Mouse (Mus musculus) embryonic facial prominence, embryonic 14.5 days (tissue): ENCODE measurements around the gene Trim7. TPM values are rescaled to one million over a fixed set of nuclear protein-coding genes. Genes with fewer than 3 reads are reported as not detected.
A peak's percentile ranks its signal among the peaks of the same experiment; 100 is the strongest.

Source experiments
- ATAC-seq: fragments of 200-750 bp; cut with Nextera tagmentation; 2 replicates; pipeline ENCODE4 v1.8.0; 2017; ENCODE audit warnings: low read depth, moderate number of reproducible peaks, moderate TSS enrichment
- DNase-seq: peaks from one replicate; pipeline ENCODE4 v3.0.0-alpha.2; 2015; ENCODE audit warnings: low spot score
- H3K27ac ChIP-seq: fragments of 300-500 bp; sonication (generic); replicated peaks from 2 replicates; pipeline ENCODE4 v1.5.1; 2014; ENCODE audit warnings: low read depth, mild to moderate bottlenecking, low read length, moderate library complexity
- H3K27me3 ChIP-seq: fragments of 300-500 bp; sonication (generic); replicated peaks from 2 replicates; pipeline ENCODE4 v1.6.1; 2014; ENCODE audit warnings: low read length; ENCODE audit not compliant: control insufficient read depth, insufficient read depth
- H3K36me3 ChIP-seq: fragments of 300-500 bp; sonication (generic); 2 replicates; pipeline ENCODE4 v1.6.1; 2014; ENCODE audit warnings: low read length, mixed read lengths; ENCODE audit not compliant: control insufficient read depth, insufficient read depth
- H3K4me1 ChIP-seq: fragments of 300-500 bp; sonication (generic); 2 replicates; pipeline ENCODE4 v1.6.1; 2014; ENCODE audit warnings: antibody characterized with exemption, low read length; ENCODE audit not compliant: control insufficient read depth, insufficient read depth
- H3K4me2 ChIP-seq: fragments of 300-500 bp; sonication (generic); 2 replicates; pipeline ENCODE4 v1.6.1; 2014; ENCODE audit warnings: low read depth, mild to moderate bottlenecking, low read length, moderate library complexity, mixed read lengths
- H3K4me3 ChIP-seq: fragments of 300-500 bp; sonication (generic); 2 replicates; pipeline ENCODE4 v1.5.1; 2014; ENCODE audit warnings: low read depth, mild to moderate bottlenecking, low read length
- H3K9ac ChIP-seq: fragments of 300-500 bp; sonication (generic); 2 replicates; pipeline ENCODE4 v1.6.1; 2014; ENCODE audit warnings: low read depth, mild to moderate bottlenecking, low read length, moderate library complexity, mixed read lengths
- H3K9me3 ChIP-seq: fragments of 300-500 bp; sonication (generic); 2 replicates; pipeline ENCODE4 v1.6.1; 2016; ENCODE audit warnings: low read length; ENCODE audit not compliant: control insufficient read depth
- WGBS: fragments of 180-500 bp; shearing (Covaris S2); extraction: QIAGEN DNeasy Blood & Tissue Kit; methylation state at CpG from one replicate; pipeline ENCODE4 v1.1.7; 2014; 5-methylcytosine and 5-hydroxymethylcytosine counted together
- polyA plus RNA-seq: library from polyadenylated mRNA; unstranded; fragments of >200 nt; fragmentation: Nextera tagmentation; extraction: Ambion mirVana; gene quantifications from 2 replicates; pipeline ENCODE4 v1.2.1, GENCODE M21; 2014

Trim7 gene
- polyA plus RNA-seq, 1 experiment from 2014 or later = 1.3 TPM

DNA sequence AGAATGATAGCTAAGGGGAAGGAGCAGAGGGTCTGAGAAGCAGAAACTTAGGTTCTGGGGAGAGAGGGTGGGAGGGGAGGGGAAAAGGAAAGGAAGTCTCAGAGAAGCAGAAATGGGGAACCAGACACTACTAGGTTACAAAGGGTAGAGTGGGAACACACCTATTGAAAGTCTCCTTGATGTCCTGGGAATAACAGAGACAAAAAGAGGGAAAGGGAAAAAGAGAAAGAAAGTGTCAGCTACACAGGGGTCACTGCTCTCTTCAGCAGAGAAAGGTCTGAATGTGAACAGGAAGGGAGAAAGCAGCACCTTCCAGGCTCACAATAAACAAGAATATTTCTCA, 17.7 kb upstream of the Trim7 start:
- Histone ChIP-seq H3K4me3 (no peak overlapping the region), H3K36me3 (peaks cover 83% of the 10 kb centered on the region), H3K4me1 (no peaks in the 10 kb centered on the region), H3K27me3 (no peaks in the 10 kb centered on the region), H3K9ac (no peak overlapping the region), H3K27ac (no peak overlapping the region), H3K4me2 (no peak overlapping the region), H3K9me3 (no peaks in the 10 kb centered on the region)
- ATAC-seq (no peak), DNase-seq (no peak)

DNA sequence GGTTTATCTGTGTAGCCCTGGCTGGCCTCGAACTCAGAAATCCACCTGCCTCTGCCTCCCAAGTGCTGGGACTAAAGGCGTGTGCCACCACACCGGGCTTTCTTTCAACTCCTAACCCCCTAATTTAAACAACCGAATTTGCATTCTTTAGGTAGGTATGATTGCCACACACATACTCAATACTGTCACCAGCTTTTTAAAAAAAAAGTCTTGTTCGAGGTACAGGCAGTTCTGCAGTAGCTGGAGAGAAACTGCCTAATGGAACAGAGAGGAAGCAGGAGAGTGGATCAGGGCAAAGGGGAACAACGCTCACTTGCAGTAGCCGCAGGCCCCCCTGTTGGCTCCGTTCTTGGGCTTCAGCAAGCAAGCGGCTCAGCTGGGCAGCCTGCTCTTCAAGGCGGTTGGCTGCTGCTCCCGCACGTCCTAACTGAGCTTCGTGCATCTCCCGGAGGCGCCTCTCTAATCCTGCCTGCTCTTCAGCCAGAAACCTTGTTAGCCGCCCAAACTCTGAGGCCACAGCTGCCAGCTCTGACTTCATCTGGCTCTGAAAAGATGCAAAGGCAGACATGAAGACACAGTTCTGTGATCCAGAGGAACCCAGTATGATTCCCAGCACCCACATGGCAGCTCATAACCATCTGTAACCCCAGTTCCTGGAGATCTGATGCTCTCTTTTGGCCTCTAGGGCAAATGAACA, 17.1 kb upstream of the Trim7 start:
- ATAC-seq (no peak), DNase-seq (no peak)
- Histone ChIP-seq H3K4me1 (no peaks in the 10 kb centered on the region), H3K27ac (no peak overlapping the region), H3K36me3 (peaks cover 77% of the 10 kb centered on the region), H3K9ac (no peak overlapping the region), H3K9me3 (no peaks in the 10 kb centered on the region), H3K27me3 (no peaks in the 10 kb centered on the region), H3K4me2 (no peak overlapping the region), H3K4me3 (no peak overlapping the region)
- 66% methylated on average over 16 of the region's 16 CpGs for WGBS

DNA sequence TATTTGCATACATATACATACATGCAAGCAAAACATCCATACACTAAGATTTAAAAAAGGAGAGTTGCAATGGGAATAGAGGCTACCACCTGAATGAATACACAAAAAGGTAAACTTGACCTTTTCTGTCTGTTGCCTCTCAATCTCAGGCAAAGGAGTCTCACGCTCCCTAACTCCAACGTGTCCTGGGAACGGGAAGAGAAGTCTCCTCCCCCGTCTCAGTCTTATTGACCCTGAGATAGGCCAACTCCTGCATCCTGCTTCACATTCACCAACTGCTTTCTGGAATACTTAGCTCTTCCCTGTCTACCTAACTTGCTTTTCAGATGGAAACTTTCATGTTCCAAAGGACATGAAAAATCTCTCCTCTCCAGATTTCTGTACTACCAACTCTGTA, 16.5 kb upstream of the Trim7 start:
- no peaks in the 10 kb centered on the region for H3K4me1 ChIP-seq
- 72% methylated on average over 4 of the region's 4 CpGs for WGBS
- no peak overlapping the region for H3K9ac ChIP-seq
- no peaks in the 10 kb centered on the region for H3K9me3 ChIP-seq
- no peaks in the 10 kb centered on the region for H3K27me3 ChIP-seq
- H3K27ac ChIP-seq = no peak overlapping the region
- no peak overlapping the region for H3K4me2 ChIP-seq
- H3K4me3 ChIP-seq = no peak overlapping the region
- DNase-seq (no peak), ATAC-seq (no peak)
- H3K36me3 ChIP-seq = peaks cover 71% of the 10 kb centered on the region

DNA sequence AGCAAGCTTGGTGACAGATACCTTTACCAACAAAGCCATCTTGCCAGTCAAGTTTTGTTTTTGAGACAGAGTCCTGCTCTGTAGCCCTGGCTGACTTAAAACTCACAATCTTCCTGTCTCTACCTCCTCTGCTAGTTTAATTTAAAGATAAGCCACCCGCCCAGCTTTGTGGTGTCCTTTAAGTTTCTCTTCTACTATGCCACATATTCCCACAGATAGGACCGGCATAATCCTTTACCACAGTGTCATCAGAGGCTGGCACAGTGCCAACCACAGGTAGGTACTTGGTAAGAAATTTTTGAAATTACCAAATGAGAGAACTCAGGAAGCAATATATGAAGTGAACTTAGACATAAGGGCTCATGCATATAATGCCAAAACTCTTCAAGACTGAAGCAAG, 15.8 kb upstream of the Trim7 start:
- no peak overlapping the region for H3K4me3 ChIP-seq
- no peaks in the 10 kb centered on the region for H3K9me3 ChIP-seq
- H3K27me3 ChIP-seq = no peaks in the 10 kb centered on the region
- peaks cover 64% of the 10 kb centered on the region for H3K36me3 ChIP-seq
- H3K4me1 ChIP-seq = no peaks in the 10 kb centered on the region
- ATAC-seq (no peak), DNase-seq (no peak)
- no peak overlapping the region for H3K9ac ChIP-seq
- no peak overlapping the region for H3K4me2 ChIP-seq
- WGBS = 83% methylated on average over 2 of the region's 2 CpGs
- H3K27ac ChIP-seq = no peak overlapping the region

DNA sequence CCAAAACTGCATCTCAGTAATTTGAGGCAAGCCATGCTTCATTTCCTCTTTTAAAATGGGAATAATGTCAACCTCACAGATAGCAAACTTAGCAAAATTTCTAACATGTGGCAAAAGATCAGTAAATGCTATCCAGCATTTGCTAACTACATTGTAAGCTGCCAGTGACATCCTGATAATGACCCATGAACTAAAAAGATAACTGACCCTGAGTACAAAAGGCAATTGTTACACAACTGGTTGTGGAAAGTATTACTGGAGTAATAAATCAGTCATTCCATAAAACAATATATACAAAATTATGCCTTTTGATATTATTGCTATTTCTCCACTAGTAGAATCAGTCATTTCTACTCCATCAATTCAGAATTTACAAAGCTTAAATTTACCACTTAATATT, 12.2 kb upstream of the Trim7 start:
- no peak overlapping the region for H3K4me2 ChIP-seq
- H3K4me1 ChIP-seq = 0 out of 2 replicates have a peak, but pooled peaks cover 3% of the 10 kb centered on the region
- ATAC-seq (no peak), DNase-seq (no peak)
- H3K9ac ChIP-seq = no peak overlapping the region
- H3K4me3 ChIP-seq = no peak overlapping the region
- no peak overlapping the region for H3K27ac ChIP-seq
- H3K27me3 ChIP-seq = no peaks in the 10 kb centered on the region
- H3K9me3 ChIP-seq = no peaks in the 10 kb centered on the region
- H3K36me3 ChIP-seq = peaks cover 33% of the 10 kb centered on the region

DNA sequence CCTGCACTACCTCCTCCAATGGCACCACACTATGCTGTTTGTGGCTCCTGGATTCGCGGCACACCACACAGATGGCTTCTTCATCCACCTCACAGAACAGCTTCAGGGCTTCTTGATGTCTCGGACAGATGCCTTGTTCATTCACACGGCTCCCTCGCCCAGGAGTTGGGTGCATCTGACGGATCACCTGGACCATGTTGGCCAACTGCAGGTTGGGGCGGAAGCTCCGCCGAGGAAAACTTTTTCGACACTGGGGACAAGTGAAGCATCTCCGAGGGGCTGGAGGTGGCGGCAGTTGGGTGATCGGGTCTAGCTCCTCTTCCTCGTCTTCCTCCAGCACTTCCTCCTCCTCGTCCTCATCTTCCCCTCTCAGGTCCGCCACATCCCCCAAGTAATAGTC, 10.1 kb upstream of the Trim7 start:
- no peak for DNase-seq
- H3K4me1 ChIP-seq = 0 out of 2 replicates have a peak, but pooled peaks cover 3% of the 10 kb centered on the region
- peak overlapping the region; percentile 75 for H3K4me2 ChIP-seq
- peak overlapping the region; percentile 91 for H3K9ac ChIP-seq
- peak overlapping the region; percentile 73 for H3K4me3 ChIP-seq
- H3K9me3 ChIP-seq = no peaks in the 10 kb centered on the region
- no peak for ATAC-seq
- 69% methylated on average over 16 of the region's 16 CpGs for WGBS
- H3K36me3 ChIP-seq = peaks cover 16% of the 10 kb centered on the region
- H3K27ac ChIP-seq = no peak overlapping the region; the same call in 1 of the 2 replicates
- no peaks in the 10 kb centered on the region for H3K27me3 ChIP-seq

DNA sequence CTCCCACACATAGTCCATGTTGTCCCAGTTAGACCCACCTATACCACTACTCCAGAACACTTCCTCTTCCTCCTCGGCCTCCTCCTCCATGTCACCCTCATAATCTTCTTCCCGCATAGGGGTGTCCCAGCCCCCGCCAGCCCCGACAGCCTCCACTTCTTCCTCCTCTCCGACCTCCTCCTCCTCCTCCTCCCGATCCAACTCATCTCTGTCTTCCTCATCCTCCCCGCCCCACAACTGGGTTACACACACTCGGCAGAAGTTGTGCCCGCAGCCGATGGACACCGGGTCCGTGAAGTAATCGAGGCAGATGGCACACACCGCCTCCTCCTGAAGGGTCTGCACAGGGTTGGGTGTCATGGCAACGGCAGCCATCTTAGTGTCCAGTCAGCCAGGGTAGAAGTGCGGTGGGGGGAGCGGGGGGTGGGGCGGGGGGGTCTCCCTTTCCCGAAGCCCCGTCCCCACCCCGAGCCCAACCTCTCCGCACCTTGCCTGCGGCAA, 9.6 kb upstream of the Trim7 start:
- DNase-seq (peak; percentile 70), ATAC-seq (peak; percentile 41)
- Histone ChIP-seq H3K27me3 (no peaks in the 10 kb centered on the region), H3K4me3 (peak overlapping the region; percentile 73), H3K9me3 (no peaks in the 10 kb centered on the region), H3K4me1 (0 out of 2 replicates have a peak, but pooled peaks cover 3% of the 10 kb centered on the region), H3K27ac (peak overlapping the region; percentile 88; the same call in 1 of the 2 replicates), H3K4me2 (peak overlapping the region; percentile 75), H3K9ac (peak overlapping the region; percentile 91), H3K36me3 (peaks cover 15% of the 10 kb centered on the region)
- 3% methylated on average over 19 of the region's 23 CpGs for WGBS

DNA sequence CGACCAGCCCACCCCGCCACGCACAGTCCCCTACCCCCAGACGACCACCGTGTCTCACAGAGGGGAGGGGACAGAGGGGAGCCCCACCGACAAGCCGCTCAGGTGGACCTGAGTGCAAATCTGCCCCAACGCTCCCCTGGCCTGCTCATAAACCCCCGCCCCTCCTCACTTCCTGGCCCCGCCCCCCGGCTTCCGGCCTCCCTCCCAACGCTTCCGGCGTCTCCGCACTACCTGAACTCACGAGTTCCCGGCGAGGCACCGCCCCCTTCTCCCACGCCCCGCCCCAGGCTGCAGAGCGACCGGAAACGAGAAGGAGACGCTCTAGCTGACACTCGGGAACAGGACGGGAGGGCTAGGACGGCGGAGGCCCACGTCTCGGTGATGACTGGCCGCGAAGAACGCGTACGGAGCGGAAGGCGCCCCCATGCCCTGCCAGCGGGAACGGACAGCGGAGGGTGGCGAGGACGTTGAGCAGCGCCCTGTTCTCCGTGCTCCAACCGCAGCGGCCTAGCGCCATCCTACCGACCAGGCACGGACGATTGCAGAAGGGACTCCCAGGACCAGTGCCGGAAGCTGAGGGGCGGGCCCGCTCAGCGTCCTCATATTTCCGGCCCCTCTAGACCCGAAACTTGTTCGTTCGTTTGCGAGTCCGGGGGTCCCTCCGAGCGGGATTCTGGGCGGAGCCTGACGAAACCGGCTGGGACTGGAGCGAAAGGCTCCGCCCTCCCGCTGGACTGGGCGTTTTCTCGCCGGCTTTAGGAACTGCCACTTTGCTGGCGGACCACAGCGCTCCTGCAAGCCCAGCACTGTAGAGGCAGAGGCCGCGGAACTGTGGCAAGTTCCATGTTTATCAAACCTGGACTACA, 8.9 kb upstream of the Trim7 start, which contains the start of gene Trim41:
Trim41 (minus strand) TSS at position 554 of the 866 bp plus-strand sequence.
- Histone ChIP-seq H3K4me2 (peak within 1 kb of the TSS; percentile 85), H3K36me3 (peaks cover 8% of the 10 kb centered on the region), H3K9ac (peak within 1 kb of the TSS; percentile 91), H3K9me3 (no peaks in the 10 kb centered on the region), H3K27ac (peak within 1 kb of the TSS; percentile 88), H3K27me3 (no peaks in the 10 kb centered on the region), H3K4me1 (0 out of 2 replicates have a peak, but pooled peaks cover 3% of the 10 kb centered on the region), H3K4me3 (peak within 1 kb of the TSS; percentile 73)
- ATAC-seq (peak; percentile 97), DNase-seq (peak; percentile 99)
- 0% methylated on average over 45 of the region's 77 CpGs for WGBS
